In the genomic region with DNA sequence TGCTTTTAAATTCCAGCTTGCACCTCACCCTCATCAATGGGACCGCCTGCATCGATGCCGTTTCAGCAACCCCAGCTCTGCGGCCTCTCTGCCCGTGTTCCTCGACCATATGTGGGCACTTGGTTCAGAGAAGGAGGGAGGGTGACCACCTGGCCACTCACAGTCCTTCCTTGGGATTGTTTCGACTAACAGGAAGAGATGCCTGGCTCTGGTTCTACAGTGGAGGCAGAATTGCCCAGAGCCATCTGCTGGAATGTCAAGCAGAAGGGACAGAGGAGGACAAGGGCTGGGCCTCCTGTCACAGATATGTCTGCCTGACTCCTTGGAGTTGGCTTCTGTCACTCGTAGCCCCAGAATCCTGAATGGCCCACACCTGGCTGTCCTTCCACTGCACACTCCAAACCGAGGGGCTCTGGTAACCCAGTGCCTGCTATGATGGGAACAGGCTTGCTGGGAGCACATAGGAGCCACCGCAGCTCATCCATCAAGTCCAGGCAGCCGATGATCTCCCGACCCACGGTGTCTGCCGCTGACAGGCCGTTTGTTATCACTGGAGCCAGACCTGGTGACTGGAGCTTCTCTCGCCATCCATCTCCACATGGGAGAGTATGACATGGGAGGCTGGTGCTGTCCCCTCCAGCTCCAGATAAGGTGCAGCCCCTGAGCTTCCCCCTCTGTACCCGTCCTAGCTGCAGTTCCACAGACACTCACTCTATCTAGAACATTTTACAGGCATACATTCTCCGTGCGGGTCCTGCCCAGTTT, we compare ENCODE assay signal across 13 mouse cellular contexts. TPM values are rescaled to one million over a fixed set of nuclear protein-coding genes. Genes with fewer than 3 reads are reported as not detected.
DNase-seq lines count a peak whose midpoint lies in the region; ATAC-seq and TF ChIP-seq lines count a peak whose summit lies in the region.
"Had no signal": no experiment of that assay in that cellular context is flagged by ENCODE, and none has a peak within 500 bp of the region (broad histone marks: within the 10 kb centered on the region; RNA-seq: fewer than 3 reads in every experiment).

No protein-coding gene starts in this region.

- H3K4me1 ChIP-seq in hindbrain, embryonic 12.5 days: peaks cover 4% of the 10 kb centered on the region
- no peaks in the 10 kb centered on the region for H3K4me1 ChIP-seq in hindbrain, postnatal 0 days (ENCODE audit: insufficient read depth, low read length)
- peaks cover 90% of the 10 kb centered on the region for H3K4me1 ChIP-seq in G1E (ENCODE audit: insufficient read depth, low read depth, low read length)
- peaks cover 93% of the 10 kb centered on the region for H3K4me1 ChIP-seq in liver, embryonic 13.5 days (replicated peaks)

- peaks cover 29% of the 10 kb centered on the region for H3K27me3 ChIP-seq in hindbrain, embryonic 12.5 days
- no peaks in the 10 kb centered on the region for H3K27me3 ChIP-seq in hindbrain, postnatal 0 days (ENCODE audit: insufficient read depth, low read length)
- no peaks in the 10 kb centered on the region for H3K27me3 ChIP-seq in G1E (ENCODE audit: insufficient read depth, low read length)
- peaks cover 37% of the 10 kb centered on the region for H3K27me3 ChIP-seq in liver, embryonic 13.5 days

- H3K36me3 ChIP-seq in hindbrain, embryonic 12.5 days: no peaks in the 10 kb centered on the region
- no peaks in the 10 kb centered on the region for H3K36me3 ChIP-seq in hindbrain, postnatal 0 days (ENCODE audit: insufficient read depth, low read length)
- H3K36me3 ChIP-seq in G1E (replicated peaks): peaks cover 89% of the 10 kb centered on the region
- peaks cover 25% of the 10 kb centered on the region for H3K36me3 ChIP-seq in liver, embryonic 13.5 days
- H3K36me3 ChIP-seq: heart, embryonic 15.5 days had no signal

- no peak overlapping the region for H3K27ac ChIP-seq in hindbrain, embryonic 12.5 days
- H3K27ac ChIP-seq in hindbrain, postnatal 0 days: no peak overlapping the region
- peak overlapping the region; percentile 89 for H3K27ac ChIP-seq in liver, embryonic 13.5 days
- H3K27ac ChIP-seq: heart, embryonic 15.5 days had no signal

- no peak for TF ChIP-seq CTCF in hindbrain, postnatal 0 days (IDR thresholded peaks at IDR 0.05; ENCODE audit: low read depth)
- TF ChIP-seq CTCF in G1E (IDR thresholded peaks at IDR 0.05; ENCODE audit: low read depth, low read length): no peak

- no peak overlapping the region for H3K9ac ChIP-seq in hindbrain, embryonic 12.5 days
- H3K9ac ChIP-seq in hindbrain, postnatal 0 days (replicated peaks; ENCODE audit: low read length): no peak overlapping the region
- peak overlapping the region; percentile 62 for H3K9ac ChIP-seq in liver, embryonic 13.5 days
- H3K9ac ChIP-seq: heart, embryonic 15.5 days had no signal

- no peak overlapping the region for H3K4me3 ChIP-seq in hindbrain, embryonic 12.5 days
- no peak overlapping the region for H3K4me3 ChIP-seq in hindbrain, postnatal 0 days (ENCODE audit: low read length)
- peak overlapping the region; percentile 62; the same call in 1 of the 2 replicates for H3K4me3 ChIP-seq in G1E (ENCODE audit: low read depth, low read length)
- H3K4me3 ChIP-seq in liver, embryonic 13.5 days (replicated peaks): peak overlapping the region; percentile 16; the same call in 1 of the 2 replicates
- H3K4me3 ChIP-seq: heart, embryonic 15.5 days; myocyte had no signal

- 66% methylated on average over 19 of the region's 19 CpGs for WGBS in hindbrain, embryonic 12.5 days
- 69% methylated on average over 19 of the region's 19 CpGs for WGBS in hindbrain, postnatal 0 days
- 32% methylated on average over 19 of the region's 19 CpGs for WGBS in liver, embryonic 13.5 days (ENCODE audit: insufficient replicate concordance)

- H3K9me3 ChIP-seq in hindbrain, embryonic 12.5 days (replicated peaks): no peaks in the 10 kb centered on the region
- H3K9me3 ChIP-seq in hindbrain, postnatal 0 days (ENCODE audit: low read length): no peaks in the 10 kb centered on the region
- no peaks in the 10 kb centered on the region for H3K9me3 ChIP-seq in G1E (replicated peaks)
- H3K9me3 ChIP-seq in liver, embryonic 13.5 days (replicated peaks): no peaks in the 10 kb centered on the region
- H3K9me3 ChIP-seq: heart, embryonic 15.5 days had no signal

- DNase-seq in hindbrain, postnatal 0 days (ENCODE audit: low spot score): no peak
- DNase-seq in G1E (ENCODE audit: low spot score): peak; percentile 86
- peak; percentile 87 for DNase-seq in c-Kit-positive CD71-positive TER-119-positive erythroid progenitor cells, embryonic 14.5 days (ENCODE audit: low spot score)
- DNase-seq in liver, embryonic 13.5 days: peak; percentile 88
- DNase-seq in adrenal gland, postnatal 14 days: no peak
- DNase-seq in B cell, adult 2 months: no peak
- no peak for DNase-seq in lung, postnatal 25 days (ENCODE audit: low spot score)
- DNase-seq: kidney, postnatal 14 days; lung, postnatal 36 days; right cerebral cortex, adult 18-20 months had no signal

- 0 out of 2 replicates have a peak, but pooled peaks have one; percentile 38 for ATAC-seq in hindbrain, embryonic 12.5 days (ENCODE audit: low FRiP score)
- no peak for ATAC-seq in hindbrain, postnatal 0 days
- peak; percentile 80 for ATAC-seq in G1E (ENCODE audit: extremely low read depth, insufficient number of reproducible peaks, low FRiP score, poor library complexity, severe bottlenecking)
- ATAC-seq in liver, embryonic 13.5 days (ENCODE audit: low read depth): peak; percentile 96

- H3K4me2 ChIP-seq in hindbrain, embryonic 12.5 days (replicated peaks): no peak overlapping the region
- no peak overlapping the region for H3K4me2 ChIP-seq in hindbrain, postnatal 0 days (ENCODE audit: low read depth, low read length)
- peak overlapping the region; percentile 60 for H3K4me2 ChIP-seq in liver, embryonic 13.5 days
- H3K4me2 ChIP-seq: heart, embryonic 15.5 days had no signal

RNA-seq across cellular contexts. Expression of a gene that starts 13.6 kb away (rescaled TPM):
- polyA plus RNA-seq in hindbrain, embryonic 12.5 days (2016; fragmentation: Nextera tagmentation; extraction: Ambion mirVana): 17.1 and 17.3 TPM in 2 replicates
- 9.2 and 10.0 TPM in 2 replicates for total RNA-seq in hindbrain, postnatal 0 days (2014; rRNA removed)
- polyA plus RNA-seq in hindbrain, postnatal 0 days (2015; fragmentation: Nextera tagmentation; extraction: Ambion mirVana): 12.4 and 12.6 TPM in 2 replicates
- 99.0 and 106 TPM in 2 replicates for total RNA-seq in G1E (2014; fragmentation: Nextera tagmentation)
- 18.8 and 19.9 TPM in 2 replicates for total RNA-seq in G1E (2017)
- 287 TPM in 2 replicates for polyA plus RNA-seq in G1E (2012)
- polyA plus RNA-seq in liver, embryonic 13.5 days (2015; fragmentation: Nextera tagmentation; extraction: Ambion mirVana): 4.5 and 5.7 TPM in 2 replicates
- 13.6 and 14.9 TPM in 2 replicates for total RNA-seq in adrenal gland, postnatal 14 days (2021)

Comparison
In these comparisons a context has a peak if more than half of its experiments do, and no peak if none do; other contexts are left out.
1. H3K4me3 ChIP-seq: peak in G1E (single experiment) and liver, embryonic 13.5 days (single experiment); none in hindbrain, embryonic 12.5 days (single experiment) and hindbrain, postnatal 0 days (single experiment).
2. DNase-seq: peak in G1E (single experiment), c-Kit-positive CD71-positive TER-119-positive erythroid progenitor cells, embryonic 14.5 days (single experiment) and liver, embryonic 13.5 days (single experiment); none in hindbrain, postnatal 0 days (single experiment), adrenal gland, postnatal 14 days (single experiment), B cell, adult 2 months (0 of 2) and lung, postnatal 25 days (single experiment).
3. RNA of a gene that starts 13.6 kb away (polyA plus RNA-seq): 287 TPM in G1E; 17.1 to 17.3 TPM in hindbrain, embryonic 12.5 days, 12.4 to 12.6 TPM in hindbrain, postnatal 0 days and 4.5 to 5.7 TPM in liver, embryonic 13.5 days; every median in the first group is over 10 times any median in the second.